Mouse (Mus musculus): ENCODE data around the gene Plac9b.
"Not testable (repeated sequence)": the region's sequence is repeated elsewhere in the genome, so short reads cannot be mapped to it uniquely, and the experiment has no call there.

Gene Plac9b

DNA sequence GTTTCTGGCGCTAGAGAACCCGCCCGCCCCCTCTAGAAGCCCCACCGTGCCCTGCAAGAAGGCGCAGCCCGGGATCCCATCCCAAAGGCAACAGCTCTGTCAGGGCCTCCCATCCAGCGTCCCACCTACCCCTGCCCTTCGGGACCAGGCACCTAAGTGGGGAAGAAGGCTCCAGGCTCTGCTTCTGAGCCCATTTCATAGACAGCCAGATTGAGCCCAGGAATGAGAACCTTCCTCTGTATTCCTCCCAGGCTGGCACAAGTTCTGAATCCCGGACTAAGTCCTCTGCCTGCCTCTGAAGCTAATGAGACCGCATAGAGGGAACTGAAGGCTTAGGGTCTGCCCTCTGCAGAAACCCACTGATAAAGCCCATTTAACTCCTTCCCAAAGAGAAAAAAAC is at the start of gene Plac9b:
TSS of gene Plac9b (minus strand) at position 101 of the 400 bp plus-strand sequence.
- DNase-seq, result not testable (repeated sequence)

DNA sequence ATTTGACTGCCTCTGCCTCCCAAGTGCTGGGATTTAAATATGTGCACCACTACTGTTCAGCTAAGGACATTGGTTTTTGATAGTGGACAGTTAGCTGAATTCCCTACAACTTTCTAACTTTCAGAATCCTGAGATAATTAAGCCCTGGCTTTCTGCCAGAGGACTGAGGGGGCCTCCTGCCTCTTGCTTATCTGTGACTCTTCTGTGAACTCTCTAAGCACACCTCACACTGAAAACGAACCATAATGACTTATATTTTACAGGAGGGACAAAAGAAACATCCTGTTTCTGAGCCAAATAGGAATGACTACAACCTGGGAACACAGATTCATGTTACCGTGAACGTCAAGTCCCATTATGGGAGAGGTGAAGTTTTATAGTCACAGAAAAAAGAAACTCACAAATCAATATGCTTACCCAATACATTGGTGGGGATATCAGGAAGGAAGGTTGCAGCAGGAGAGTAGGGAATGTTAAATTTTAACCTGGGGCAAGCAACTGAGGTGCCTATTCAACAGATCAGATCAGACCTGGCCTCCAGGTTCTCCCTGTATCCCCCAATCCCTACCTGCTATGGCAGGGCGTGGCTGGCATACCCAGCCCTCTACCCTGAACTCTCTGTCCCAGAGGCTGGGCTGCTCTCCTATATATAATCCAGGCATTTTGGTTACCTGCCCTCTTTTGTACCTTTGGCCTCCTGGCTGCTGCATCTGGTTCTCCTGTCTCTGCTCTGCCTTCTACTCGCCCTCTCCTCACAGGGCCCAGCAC is 34.1 kb upstream of the Plac9b start:
- DNase-seq, result not testable (repeated sequence)

DNA sequence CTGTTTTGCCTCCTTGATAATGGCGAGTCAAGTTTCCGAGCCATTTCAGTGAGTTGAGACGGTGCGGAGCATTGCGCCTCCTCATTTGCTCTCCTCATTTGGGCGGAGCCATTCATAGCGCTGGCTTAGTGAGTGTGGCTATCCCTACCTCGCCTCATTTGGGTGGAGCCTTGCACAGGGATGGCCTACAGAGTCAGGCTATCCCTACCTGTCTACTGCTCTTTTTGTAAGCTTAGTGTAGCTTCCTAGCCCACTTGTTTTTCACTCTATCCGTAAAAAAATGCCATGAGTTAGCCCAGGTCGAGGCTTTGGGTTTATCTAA is 24.6 kb upstream of the Plac9b start, which contains the start of gene Tmem254b:
TSS of gene Tmem254b (minus strand) at position 116 of the 322 bp plus-strand sequence.
- DNase-seq, result not testable (repeated sequence)

DNA sequence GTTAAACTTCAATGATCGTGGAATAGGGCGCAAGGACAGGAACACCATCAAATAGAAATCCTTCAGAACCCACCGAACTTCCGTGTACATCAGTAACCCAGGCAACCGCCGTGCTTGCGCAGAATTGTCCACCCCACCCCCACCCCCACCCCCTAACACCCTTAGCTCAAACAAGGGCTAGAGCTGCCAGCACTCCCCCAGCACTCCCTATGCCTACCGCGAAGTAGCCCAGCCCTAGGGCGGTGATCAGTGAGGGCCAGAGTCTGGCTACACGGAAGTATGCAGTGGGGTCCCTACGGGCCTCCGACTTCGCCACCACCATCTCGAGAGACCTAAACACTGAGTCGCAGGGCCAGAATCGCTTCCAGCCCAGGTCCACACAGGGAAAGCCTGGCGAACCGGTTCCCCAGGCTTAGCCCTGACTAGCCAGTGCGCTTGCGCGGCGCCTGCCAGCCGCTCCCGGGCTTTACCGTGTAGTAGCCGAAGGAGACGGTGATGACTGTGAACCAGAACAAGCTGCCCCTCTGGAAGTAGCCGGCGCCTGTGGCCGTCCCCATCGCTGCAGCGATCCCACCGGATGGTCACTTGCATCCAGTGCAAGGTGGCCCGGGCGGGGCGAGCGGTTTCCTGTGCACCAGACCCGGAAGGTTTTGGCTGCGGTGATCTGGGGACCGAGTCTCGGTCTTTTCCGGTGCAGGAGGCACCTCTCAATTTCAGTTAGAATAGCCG is 24.1 kb upstream of the Plac9b start:
- DNase-seq, result not testable (repeated sequence)

DNA sequence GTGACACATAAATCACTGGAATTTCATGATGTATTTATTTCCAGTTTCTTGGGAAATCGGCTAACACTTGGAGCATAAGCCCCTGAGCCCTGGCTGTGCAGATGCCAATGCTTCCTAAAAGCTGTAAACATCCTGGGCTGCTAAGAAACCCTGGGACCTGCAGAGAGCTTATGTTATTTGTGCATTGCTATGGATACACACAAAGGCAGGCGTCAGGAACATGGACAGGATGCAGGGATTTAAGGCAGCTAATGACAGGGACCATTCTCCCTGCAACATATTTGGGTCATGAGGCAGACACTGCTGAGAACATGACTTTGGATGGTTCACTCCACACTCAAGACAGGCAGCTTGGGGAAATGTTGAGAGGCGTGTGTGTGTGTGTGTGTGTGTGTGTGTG is 15.6 kb upstream of the Plac9b start:
- not testable (repeated sequence) for DNase-seq

DNA sequence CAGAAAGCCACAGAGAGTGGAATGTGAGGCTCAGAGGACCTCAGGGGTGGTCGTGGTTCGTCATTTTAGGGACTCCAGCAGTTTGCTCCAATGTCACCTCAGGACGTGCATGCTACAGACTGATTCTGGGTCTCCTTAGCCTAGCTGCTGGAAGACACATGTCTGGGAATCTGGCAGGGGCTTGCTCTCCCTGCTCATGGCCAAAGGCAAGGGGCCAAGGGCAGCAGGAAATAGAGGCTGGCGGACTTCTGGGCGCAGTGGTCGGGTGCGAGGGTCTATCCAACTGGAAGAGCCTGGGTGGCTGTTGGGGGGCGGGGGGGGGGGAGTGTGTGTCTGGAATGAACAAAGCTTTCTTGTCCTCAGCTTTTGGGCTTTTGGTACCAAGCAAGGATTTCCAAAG is 6.1 kb upstream of the Plac9b start:
- DNase-seq, result not testable (repeated sequence)

DNA sequence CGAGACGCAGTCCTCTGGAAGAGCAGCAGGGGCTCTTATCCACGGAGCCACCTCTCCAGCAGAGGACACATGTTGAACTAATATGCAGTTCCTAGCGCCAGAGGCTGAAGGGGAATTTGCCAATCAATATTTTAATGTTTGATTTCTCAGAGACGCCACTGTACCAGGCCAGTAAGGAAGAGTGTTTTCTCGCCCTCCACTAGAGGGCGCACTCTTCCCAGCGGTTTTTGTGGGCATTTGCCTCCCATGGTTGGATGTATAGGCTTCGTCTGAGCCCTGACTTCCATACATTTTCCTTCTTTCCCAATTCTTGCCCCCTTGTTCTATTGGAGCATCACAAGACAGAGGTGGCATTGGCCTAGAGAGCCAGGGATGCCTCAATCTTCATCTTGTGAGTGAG is 4.4 kb upstream of the Plac9b start:
- not testable (repeated sequence) for DNase-seq

DNA sequence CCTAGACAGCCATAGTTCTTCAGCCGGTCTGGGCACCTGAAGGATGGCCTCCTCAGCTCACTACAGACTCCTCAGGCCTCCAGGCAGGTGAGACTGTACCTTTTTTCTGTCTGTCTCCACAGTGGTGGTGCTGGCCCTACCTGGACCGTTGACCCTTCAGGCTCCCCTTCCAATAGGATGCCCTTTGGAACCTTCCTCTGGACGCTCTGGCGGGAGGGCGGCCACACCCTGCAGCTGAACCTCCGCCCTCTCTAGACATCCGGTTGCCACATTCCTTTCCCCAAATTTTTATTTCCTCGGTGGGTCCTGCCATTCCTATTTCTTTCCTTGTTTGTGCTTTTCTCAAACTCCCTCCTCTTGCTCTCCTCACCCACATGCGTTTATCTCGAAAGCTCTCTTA is 620 bp downstream of the Plac9b start:
- not testable (repeated sequence) for DNase-seq

DNA sequence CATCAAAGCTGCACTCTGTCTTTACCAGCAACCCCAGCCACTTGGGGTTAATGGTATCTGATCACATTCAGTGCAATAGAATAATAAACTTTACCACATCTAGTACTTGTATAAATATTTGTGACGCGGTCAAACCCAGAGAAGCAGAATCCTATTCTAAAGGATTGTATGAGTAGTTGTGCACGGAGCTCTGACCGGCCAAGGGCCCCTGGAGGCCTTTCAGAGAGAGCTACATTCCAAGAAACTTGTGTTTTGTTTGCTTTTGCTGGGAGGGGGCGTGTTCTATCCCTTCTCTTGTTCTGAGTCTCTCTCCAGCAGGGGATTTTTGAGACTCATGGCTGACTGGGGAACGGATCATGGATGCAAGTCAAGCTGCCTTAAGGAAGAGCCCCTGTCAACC is 7.3 kb downstream of the Plac9b start:
- not testable (repeated sequence) for DNase-seq

DNA sequence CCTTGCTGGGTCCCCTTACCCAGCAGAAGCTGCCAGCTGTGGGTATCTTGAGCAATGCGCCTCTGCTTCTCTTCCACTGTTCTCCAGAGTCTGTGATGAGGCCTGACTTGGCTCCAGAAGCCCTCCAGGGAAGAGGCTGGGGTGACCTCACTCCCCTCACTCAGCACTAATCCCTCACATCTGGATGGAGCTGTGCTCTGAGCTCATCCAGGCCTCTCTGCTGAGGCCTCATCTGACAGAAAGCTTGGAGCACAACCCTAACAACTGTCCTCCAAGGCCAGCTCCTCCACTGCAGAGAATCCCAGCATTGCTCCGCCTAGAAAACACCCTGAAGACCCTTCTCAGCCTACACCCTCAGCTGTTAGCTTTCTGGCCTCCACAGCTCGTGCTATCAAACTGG is 8.3 kb downstream of the Plac9b start:
- DNase-seq, result not testable (repeated sequence)

DNA sequence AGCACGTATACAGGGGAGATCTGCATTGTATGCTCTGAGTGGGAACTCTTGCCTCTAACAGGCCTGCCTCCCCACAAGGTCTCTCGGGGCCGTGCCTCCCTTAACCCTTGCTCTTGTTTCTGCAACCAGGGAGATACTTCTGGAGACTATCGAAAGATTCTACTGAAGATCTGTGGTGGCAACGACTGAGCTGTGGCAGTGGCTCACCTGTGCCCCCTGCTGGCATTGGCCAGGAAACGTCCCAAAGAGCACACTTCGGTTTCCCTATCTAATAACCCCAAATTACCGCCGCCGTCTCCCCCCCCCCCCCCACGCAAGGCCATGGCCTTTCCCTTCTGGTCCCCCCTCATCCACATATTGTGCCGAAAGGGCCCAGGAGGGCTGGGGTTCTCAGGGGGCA is 17.0 kb downstream of the Plac9b start:
- DNase-seq, result not testable (repeated sequence)

DNA sequence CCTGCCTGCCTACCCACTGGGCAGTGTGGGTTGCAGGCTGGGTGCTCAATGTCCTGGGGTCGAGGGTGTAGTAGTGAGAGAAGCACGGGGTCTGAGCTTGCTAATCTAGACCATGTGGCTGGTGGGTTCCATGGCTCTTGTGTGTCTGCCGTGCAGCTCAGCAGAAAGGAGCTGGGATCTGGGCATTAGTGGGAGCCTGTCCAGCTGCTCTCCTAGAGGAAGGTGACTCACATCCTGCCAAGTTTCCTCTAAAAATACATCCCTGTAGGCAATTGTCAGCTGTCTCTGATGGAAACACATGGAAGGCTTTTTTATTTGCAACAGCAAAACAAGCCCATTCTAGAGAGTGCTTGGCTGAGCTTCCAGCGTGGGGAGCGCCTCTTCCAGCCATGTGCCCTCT is 19.9 kb downstream of the Plac9b start:
- DNase-seq, result not testable (repeated sequence)

DNA sequence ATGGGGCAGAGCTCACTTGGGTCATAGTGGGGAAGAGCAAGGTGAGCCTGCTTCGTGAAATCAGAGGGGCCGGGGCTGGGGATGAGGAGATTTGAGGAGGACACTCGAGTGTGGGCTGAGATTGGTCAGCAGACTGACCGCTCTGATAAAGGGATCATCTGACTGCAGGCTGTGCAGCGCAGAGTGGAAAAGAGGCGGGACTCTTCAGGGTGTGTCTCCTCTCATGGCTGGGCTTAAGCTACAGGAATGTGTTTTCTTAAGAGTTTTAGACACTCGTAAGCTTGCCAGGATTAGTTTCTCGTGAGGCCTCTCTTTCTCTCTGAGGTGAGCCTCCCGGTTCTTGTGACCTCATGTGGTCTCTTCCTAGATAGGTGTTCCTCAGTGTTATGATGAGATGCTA is 21.1 kb downstream of the Plac9b start:
- not testable (repeated sequence) for DNase-seq

DNA sequence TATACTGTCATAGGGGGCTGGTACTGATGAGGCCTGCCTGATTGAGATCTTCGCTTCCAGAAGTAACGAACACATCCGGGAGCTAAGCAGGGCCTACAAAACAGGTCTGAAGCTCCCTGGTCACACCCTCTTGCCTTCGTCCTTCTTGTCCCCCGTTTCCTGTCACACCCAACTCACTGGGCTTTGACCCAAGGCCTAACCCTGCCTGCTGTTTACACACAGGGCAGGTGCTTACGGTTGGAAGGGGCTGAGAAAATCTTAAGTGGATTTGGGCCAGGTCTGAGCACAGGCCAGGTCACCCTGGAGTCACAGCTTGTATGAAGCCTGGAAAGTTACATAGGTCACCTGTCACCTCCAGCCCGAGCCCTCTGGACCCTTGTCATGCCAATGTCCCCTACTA is 26.2 kb downstream of the Plac9b start:
- DNase-seq, result not testable (repeated sequence)

DNA sequence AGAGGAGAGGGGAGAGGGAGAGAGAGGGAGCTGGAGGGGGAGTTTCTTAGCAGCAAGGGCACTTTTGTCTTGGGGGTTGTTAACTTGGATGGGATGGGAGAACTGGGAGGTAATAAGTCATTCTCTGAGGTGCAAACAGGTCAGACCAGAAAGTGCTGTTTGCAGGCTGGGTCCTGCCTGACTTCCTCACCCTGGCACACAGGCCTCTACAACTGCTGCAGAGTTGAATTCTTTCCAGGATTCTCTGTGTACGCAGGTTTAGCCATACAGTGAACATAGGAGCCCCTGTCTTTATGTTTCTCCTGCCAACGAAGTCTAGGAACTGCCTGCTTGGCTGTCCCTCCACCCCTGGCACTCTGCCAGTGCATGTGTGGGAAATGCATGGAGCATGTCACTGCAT is 35.2 kb downstream of the Plac9b start:
- DNase-seq, result not testable (repeated sequence)

DNA sequence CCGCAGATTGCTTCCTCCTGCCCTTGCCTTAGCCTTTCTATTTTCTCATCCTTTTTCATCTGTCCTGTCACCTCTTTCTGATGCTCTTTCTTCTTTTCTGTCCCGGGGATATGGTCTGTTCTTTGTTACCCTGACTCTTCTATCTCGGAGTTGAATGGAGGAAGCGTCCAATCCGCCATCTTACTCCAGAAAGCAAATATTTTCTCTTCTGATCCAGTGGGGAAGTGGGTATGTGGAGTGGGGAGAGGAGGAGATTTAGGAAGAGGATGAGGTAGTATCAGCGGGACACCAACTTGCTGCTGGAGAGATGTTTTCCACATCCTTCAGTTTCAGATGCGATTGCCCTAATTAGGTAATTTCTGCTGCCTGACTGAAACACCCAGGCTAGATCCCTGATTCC is 63.2 kb downstream of the Plac9b start:
- not testable (repeated sequence) for DNase-seq

DNA sequence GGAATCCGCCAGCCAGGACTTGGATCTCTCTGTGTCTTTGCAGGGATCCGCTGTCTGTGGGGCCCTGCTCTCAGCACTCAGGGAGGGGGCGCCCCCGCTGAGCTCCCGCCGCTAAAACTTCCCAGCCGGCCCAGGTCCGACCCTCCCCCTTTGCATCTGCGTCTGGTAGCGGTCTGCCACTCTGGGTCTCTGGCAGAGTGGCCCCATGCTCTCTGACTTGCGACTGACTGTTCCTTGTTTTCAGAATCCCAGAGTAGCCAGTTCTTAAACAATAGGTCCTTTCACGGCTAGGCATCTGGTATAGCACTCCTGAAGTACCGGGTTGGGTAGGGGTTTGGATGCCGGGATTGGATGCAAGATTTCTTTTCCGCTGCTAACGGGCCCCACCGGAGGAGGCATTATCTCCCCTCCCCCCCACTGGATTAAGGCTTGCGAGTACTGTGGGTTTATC is 63.7 kb downstream of the Plac9b start:
- DNase-seq, result not testable (repeated sequence)

DNA sequence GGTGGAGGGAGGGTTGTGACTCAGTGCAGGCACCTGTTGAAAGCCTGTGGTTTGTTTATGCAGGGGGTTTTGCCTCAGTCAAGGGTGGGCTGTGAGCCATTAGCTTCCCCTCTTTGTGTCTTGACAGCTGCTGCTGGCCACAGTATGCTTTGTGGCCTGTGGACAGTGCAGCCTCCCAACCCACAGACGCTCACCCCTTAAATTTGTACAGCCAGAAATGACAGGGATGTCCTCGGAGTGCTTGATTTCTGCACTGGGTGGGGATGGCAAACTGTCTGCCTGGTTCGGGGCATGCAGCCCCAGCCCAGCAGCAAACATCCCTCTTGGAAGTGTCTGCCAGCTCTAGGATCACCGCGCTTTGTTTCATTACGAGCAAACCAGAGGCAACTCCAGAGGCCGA is 64.1 kb downstream of the Plac9b start, which contains the start of gene Duxbl2:
TSS of gene Duxbl2 (plus strand) at position 200 of the 400 bp plus-strand sequence.
- DNase-seq, result not testable (repeated sequence)

Measured in lung, postnatal 4 days (tissue).